Mouse (Mus musculus) liver, embryonic 15.5 days (tissue): ENCODE data around the gene Tpk1. TPM values are rescaled to one million over a fixed set of nuclear protein-coding genes. Genes with fewer than 3 reads are reported as not detected.

Experiments used
- ATAC-seq: fragments of 200-750 bp; cut with Nextera tagmentation; 2 replicates; pipeline ENCODE4 v1.8.0; 2017; ENCODE audit warnings: moderate number of reproducible peaks, mild to moderate bottlenecking, moderate library complexity; ENCODE audit not compliant: insufficient read depth
- H3K27ac ChIP-seq: fragments of 300-500 bp; sonication (generic); replicated peaks from 2 replicates; pipeline ENCODE4 v1.5.1; 2015; ENCODE audit warnings: mild to moderate bottlenecking, inconsistent platforms
- H3K27me3 ChIP-seq: fragments of 300-500 bp; sonication (generic); 2 replicates; pipeline ENCODE4 v1.6.1; 2015; ENCODE audit warnings: mild to moderate bottlenecking, inconsistent platforms
- H3K36me3 ChIP-seq: fragments of 300-500 bp; sonication (generic); replicated peaks from 2 replicates; pipeline ENCODE4 v1.6.1; 2015; ENCODE audit warnings: moderate library complexity, mild to moderate bottlenecking, inconsistent platforms
- H3K4me1 ChIP-seq: fragments of 300-500 bp; sonication (generic); replicated peaks from 2 replicates; pipeline ENCODE4 v1.6.1; 2015; ENCODE audit warnings: inconsistent platforms
- H3K4me2 ChIP-seq: fragments of 300-500 bp; sonication (generic); 2 replicates; pipeline ENCODE4 v1.6.1; 2015; ENCODE audit warnings: moderate library complexity, mild to moderate bottlenecking, inconsistent platforms
- H3K4me3 ChIP-seq: fragments of 300-500 bp; sonication (generic); replicated peaks from 2 replicates; pipeline ENCODE4 v1.5.1; 2015; ENCODE audit warnings: mild to moderate bottlenecking, inconsistent platforms
- H3K9ac ChIP-seq: fragments of 300-500 bp; sonication (generic); 2 replicates; pipeline ENCODE4 v1.6.1; 2015; ENCODE audit warnings: moderate library complexity, mild to moderate bottlenecking, inconsistent platforms
- H3K9me3 ChIP-seq: fragments of 300-500 bp; sonication (generic); replicated peaks from 2 replicates; pipeline ENCODE4 v1.6.1; 2016; ENCODE audit warnings: inconsistent platforms
- WGBS: fragments of 180-500 bp; shearing (Covaris S2); methylation state at CpG from one replicate; pipeline ENCODE4 v1.1.7; 2015; ENCODE audit warnings: mixed read lengths; ENCODE audit not compliant: insufficient replicate concordance; 5-methylcytosine and 5-hydroxymethylcytosine counted together
- polyA plus RNA-seq: library from polyadenylated mRNA; unstranded; fragments of >200 nt; fragmentation: Nextera tagmentation; extraction: Ambion mirVana; gene quantifications from 2 replicates; pipeline ENCODE4 v1.2.1, GENCODE M21; 2015

Gene Tpk1
- polyA plus RNA-seq, 1 experiment from 2014 or later = 7.2 TPM

DNA sequence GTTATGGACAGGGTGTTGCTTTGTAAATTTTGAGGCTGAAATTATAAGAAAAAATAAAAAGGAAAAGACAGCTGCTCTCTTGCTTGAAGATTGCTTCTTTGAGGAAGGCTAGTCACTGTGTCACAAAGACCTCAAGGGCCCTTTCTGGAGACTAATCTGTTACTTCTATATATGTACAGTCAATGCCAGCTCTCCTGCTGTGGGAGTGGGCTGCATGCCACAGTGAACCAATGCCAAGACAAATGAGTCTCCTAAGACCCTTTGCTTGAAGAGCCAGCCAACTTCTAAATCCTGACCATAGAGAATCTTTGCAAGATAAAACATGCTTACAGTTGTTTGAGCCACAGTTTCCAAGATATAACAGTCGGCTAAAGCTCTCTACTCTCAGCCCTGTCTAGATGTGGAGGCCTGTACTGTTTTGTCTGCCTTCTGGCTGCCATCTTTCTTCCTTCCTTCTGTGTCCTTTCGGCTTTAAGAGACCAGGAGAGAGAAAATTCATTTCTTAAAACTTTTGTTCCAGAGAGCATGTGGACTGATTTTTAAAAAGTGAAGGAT, 230.0 kb downstream of the Tpk1 start:
- Histone ChIP-seq H3K36me3 (no peaks in the 10 kb centered on the region), H3K27me3 (no peaks in the 10 kb centered on the region), H3K4me2 (no peak overlapping the region), H3K9ac (no peak overlapping the region), H3K4me1 (no peaks in the 10 kb centered on the region), H3K9me3 (no peaks in the 10 kb centered on the region), H3K4me3 (no peak overlapping the region), H3K27ac (no peak overlapping the region)
- WGBS = 69% methylated on average over 2 of the region's 2 CpGs
- no peak for ATAC-seq

DNA sequence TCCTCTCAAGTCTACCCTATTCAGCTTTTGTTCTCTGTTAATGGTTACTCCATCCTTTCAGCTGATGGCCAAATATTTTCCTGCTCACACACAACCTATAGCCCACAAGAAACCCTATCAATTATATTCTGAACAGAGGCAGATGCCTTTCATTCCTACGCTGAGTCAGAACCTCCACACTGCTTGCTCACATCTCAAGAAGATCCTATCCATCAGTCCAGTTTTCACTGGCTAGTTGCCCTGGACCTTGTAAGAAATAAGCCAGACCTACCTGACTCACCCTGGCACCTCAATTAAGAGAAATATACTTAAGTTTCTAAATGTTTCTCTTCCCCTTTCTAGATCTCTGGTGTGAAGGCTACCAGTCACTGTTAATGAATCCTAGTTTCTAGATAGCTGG, 231.7 kb downstream of the Tpk1 start:
- Histone ChIP-seq H3K9ac (no peak overlapping the region), H3K9me3 (no peaks in the 10 kb centered on the region), H3K36me3 (no peaks in the 10 kb centered on the region), H3K4me2 (no peak overlapping the region), H3K4me1 (no peaks in the 10 kb centered on the region), H3K27ac (no peak overlapping the region), H3K27me3 (no peaks in the 10 kb centered on the region), H3K4me3 (no peak overlapping the region)
- 63% methylated on average over 1 of the region's 1 CpGs for WGBS
- no peak for ATAC-seq

DNA sequence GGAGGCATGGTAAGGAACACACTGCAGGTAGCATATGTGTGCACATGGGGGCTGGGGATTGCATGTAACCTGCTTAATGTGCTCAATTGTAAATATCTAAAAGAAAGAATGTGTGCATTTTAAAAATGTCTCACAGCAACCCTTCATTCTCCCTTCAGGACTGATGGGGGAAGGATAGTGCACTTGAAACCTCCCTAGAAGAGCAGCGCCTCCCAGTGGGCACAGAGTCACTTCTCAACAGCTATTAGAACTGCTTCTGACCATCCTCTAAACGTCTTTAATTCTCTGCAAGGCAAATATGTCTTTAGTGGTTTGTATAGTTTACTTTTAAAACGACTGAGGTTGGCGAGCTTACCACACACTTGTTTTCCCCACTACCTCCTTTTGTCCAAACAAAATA, 241.1 kb downstream of the Tpk1 start:
- 24% methylated on average over 4 of the region's 4 CpGs for WGBS
- ATAC-seq = no peak
- H3K4me3 ChIP-seq = no peak overlapping the region
- H3K27me3 ChIP-seq = no peaks in the 10 kb centered on the region
- no peaks in the 10 kb centered on the region for H3K36me3 ChIP-seq
- H3K9me3 ChIP-seq = no peaks in the 10 kb centered on the region
- no peaks in the 10 kb centered on the region for H3K4me1 ChIP-seq
- H3K27ac ChIP-seq = no peak overlapping the region
- H3K9ac ChIP-seq = no peak overlapping the region
- H3K4me2 ChIP-seq = no peak overlapping the region

DNA sequence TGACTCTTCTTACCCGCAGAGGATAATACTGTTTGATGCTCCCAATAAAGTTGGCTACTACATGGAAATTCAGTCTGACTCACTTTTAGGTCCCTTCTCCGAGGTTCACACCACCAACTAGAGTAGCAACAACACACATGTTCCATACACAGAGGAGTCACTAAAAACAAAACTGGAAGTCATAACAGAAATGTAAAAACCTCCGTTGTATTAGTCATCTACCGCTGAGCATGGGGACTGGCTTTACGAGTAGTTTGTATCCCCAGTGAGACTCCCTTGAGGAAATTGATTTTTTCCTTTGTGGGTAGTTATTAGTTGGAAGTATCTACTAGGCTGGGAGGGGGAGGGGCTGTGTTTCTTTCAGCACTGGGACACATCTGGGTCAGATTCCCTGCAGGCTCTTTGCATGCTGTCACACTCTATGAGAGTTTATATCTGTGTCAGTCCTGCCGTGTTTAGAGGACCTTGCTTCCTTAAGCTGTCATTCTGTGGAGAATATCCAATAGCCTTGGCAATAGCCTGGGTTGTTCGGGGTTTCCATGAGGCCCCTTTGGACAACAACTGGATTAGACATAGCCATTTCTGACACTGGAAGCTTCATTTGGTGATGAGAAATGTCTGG, 245.6 kb downstream of the Tpk1 start:
- no peak overlapping the region for H3K27ac ChIP-seq
- no peaks in the 10 kb centered on the region for H3K36me3 ChIP-seq
- H3K9me3 ChIP-seq = no peaks in the 10 kb centered on the region
- H3K4me3 ChIP-seq = no peak overlapping the region
- H3K4me1 ChIP-seq = no peaks in the 10 kb centered on the region
- ATAC-seq = no peak
- H3K4me2 ChIP-seq = no peak overlapping the region
- H3K27me3 ChIP-seq = no peaks in the 10 kb centered on the region
- H3K9ac ChIP-seq = no peak overlapping the region
- WGBS = 69% methylated on average over 7 of the region's 7 CpGs

DNA sequence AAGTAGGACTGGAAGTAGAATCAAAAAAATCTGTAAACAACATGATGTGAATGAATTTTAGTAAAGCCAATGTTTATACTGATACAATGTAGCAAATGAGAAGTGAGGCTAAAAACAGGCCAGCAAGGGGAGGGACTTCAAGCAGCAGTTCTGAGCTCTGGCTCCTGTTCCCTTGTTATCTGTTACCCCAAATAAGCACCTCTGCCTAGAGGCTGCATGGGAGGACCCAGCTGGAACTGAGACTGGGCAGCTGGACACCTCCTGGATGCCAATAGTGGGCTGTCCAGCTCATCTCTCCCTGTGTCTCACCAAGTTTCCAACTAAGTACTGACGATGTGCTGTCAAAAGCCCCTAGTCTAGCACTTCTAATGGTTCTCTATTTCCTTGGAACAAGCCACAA, 257.1 kb downstream of the Tpk1 start:
- Histone ChIP-seq H3K9ac (no peak overlapping the region), H3K27ac (no peak overlapping the region), H3K4me1 (no peaks in the 10 kb centered on the region), H3K4me2 (no peak overlapping the region), H3K36me3 (no peaks in the 10 kb centered on the region), H3K9me3 (no peaks in the 10 kb centered on the region), H3K27me3 (no peaks in the 10 kb centered on the region), H3K4me3 (no peak overlapping the region)
- ATAC-seq = no peak
- 51% methylated on average over 1 of the region's 1 CpGs for WGBS

DNA sequence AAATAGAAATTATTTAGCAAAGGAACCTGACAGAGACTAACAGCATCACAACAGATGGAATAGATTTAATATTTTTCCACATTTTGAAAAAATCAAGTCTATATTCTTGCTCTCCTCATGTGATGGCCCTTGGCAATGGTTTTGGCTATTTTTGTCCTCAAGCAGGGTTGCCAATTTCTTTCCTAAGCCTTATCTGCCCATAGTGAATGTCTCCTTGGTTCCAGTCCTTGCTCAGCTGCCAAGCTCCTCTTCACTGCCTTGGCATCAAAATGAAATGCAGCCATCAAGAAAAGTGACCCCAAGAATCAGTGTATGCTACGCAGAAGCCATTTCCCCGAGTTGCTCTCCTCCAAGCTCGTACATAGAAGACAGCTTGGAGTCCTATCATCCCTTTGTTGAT, 263.0 kb downstream of the Tpk1 start:
- no peak for ATAC-seq
- no peaks in the 10 kb centered on the region for H3K27me3 ChIP-seq
- H3K9me3 ChIP-seq = no peaks in the 10 kb centered on the region
- no peak overlapping the region for H3K9ac ChIP-seq
- H3K4me1 ChIP-seq = no peaks in the 10 kb centered on the region
- no peaks in the 10 kb centered on the region for H3K36me3 ChIP-seq
- H3K4me2 ChIP-seq = no peak overlapping the region
- 57% methylated on average over 3 of the region's 3 CpGs for WGBS
- H3K27ac ChIP-seq = no peak overlapping the region
- no peak overlapping the region for H3K4me3 ChIP-seq

DNA sequence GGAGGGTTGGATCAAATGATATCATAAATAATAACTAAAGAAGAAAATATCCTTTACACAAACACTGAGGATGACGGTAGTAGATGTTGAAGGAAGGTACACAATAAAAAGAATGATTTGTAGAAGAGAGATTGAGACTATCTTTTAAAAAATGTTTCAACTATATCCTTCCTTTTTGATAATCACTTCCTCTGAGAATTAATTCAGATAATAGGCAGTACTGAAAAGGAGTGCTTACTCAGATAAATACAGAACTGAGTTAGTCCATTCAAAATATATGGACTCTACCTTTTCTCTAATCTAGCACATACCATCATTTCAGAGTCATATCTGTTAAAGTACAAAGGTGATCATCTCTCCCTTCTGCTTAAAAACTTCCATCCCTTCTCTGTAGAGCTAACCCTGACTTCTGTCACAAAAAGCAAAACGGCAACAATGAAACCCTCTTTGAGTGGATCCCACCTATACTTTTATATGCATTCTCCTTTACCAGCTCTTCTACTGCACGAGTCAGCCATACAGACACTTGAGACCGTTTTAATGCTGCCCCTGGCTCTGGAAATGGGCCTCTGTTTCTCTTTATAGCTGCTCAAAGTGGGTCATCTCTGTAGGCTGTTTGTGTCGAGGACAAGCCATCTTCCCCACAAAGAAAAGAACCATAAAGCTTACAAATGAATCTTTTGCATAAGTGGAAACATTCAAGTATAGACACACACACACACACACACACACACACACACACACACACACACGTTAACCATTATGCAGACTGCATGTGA, 263.7 kb downstream of the Tpk1 start:
- Histone ChIP-seq H3K9me3 (no peaks in the 10 kb centered on the region), H3K36me3 (no peaks in the 10 kb centered on the region), H3K4me3 (no peak overlapping the region), H3K9ac (no peak overlapping the region), H3K27me3 (no peaks in the 10 kb centered on the region), H3K4me2 (no peak overlapping the region), H3K27ac (no peak overlapping the region), H3K4me1 (no peaks in the 10 kb centered on the region)
- ATAC-seq = no peak
- WGBS = 56% methylated on average over 6 of the region's 6 CpGs

DNA sequence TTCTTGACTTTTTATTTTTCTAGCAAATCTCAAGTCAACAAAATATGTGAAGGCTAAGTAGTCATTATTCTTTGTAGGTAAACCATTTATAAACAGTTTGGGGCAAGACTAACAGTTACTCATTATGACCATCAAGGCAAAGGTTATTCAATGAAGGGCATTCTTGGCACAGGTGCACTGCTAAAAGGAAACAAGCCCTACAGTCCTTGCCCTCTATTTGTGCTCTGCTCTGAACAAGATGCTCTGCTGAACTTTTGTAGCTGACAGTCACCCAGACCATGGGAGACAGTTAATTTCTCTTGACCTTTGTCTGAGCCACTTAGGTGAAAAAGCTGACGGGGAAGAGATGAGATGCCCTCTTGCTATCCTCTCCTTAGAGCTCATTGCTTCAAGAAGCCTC, 269.7 kb downstream of the Tpk1 start:
- Histone ChIP-seq H3K36me3 (no peaks in the 10 kb centered on the region), H3K9me3 (no peaks in the 10 kb centered on the region), H3K4me2 (no peak overlapping the region), H3K27me3 (no peaks in the 10 kb centered on the region), H3K4me1 (no peaks in the 10 kb centered on the region), H3K27ac (no peak overlapping the region), H3K4me3 (no peak overlapping the region), H3K9ac (no peak overlapping the region)
- ATAC-seq = no peak
- 68% methylated on average over 1 of the region's 1 CpGs for WGBS

DNA sequence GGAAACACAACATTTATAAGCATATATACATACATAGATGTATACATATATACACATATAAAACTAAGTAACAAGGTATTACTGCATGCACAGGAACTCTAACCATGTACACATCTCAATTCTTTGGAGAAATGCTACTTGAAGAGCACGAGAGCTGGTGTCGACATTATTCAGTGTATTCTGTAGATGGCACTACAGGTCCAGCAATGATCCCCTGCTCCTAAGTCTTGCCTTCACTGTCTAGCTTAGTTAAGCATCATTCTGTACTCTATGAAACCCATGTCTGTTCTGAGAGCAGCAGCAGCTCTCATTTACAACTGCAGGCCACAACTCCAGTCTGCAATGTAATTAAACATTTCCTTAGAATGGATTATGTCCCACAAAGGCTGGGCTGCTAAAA, 270.5 kb downstream of the Tpk1 start:
- no peak overlapping the region for H3K4me3 ChIP-seq
- ATAC-seq = no peak
- no peaks in the 10 kb centered on the region for H3K4me1 ChIP-seq
- no peaks in the 10 kb centered on the region for H3K27me3 ChIP-seq
- 63% methylated on average over 2 of the region's 2 CpGs for WGBS
- H3K4me2 ChIP-seq = no peak overlapping the region
- H3K9me3 ChIP-seq = no peaks in the 10 kb centered on the region
- H3K36me3 ChIP-seq = no peaks in the 10 kb centered on the region
- H3K27ac ChIP-seq = no peak overlapping the region
- H3K9ac ChIP-seq = no peak overlapping the region

DNA sequence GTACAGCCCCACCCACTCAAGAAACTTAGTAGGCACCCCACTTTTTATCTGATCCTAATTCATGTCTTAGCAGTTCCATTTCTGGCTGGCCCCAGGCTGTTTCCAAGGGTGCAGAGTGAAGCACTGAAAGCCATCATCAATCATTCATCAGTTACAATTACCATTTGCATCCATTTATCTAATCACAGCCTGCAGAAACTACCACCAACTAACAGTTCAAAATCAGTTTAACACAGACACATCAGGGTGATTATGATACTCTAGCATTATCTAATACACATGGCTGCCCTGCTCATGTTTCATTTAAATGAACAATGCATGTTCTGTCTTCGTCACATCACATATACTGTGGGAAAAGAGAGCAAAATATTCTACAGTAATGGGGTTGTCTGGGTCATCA, 274.7 kb downstream of the Tpk1 start:
- Histone ChIP-seq H3K4me1 (no peaks in the 10 kb centered on the region), H3K9me3 (no peaks in the 10 kb centered on the region), H3K4me2 (no peak overlapping the region), H3K36me3 (no peaks in the 10 kb centered on the region), H3K9ac (no peak overlapping the region), H3K27me3 (no peaks in the 10 kb centered on the region), H3K4me3 (no peak overlapping the region), H3K27ac (no peak overlapping the region)
- ATAC-seq = no peak
- WGBS = 56% methylated on average over 1 of the region's 1 CpGs

DNA sequence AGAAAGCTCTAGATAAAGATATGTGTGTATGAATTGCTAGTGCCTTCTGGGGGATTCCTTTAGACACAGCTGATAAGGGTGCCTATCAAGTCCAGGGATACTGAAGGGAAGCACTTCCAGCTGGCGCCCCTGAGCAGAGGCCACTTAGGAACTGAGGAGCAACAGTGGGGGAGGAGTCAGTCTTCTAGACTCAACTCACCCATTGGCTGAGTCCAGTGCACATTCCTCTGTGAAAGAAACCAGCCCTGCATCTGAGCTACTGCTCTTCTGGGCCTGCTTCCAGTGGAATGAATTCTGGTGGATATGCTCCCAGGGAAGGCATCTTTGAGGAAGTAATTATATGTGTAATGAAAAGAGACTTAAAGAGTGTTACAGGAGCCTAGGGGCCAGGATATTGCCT, 278.8 kb downstream of the Tpk1 start:
- Histone ChIP-seq H3K9ac (no peak overlapping the region), H3K9me3 (no peaks in the 10 kb centered on the region)

More for the DNA sequence above, 278.8 kb downstream of the Tpk1 start:
- Histone ChIP-seq H3K36me3 (no peaks in the 10 kb centered on the region), H3K4me2 (no peak overlapping the region), H3K27ac (no peak overlapping the region), H3K27me3 (no peaks in the 10 kb centered on the region), H3K4me1 (no peaks in the 10 kb centered on the region), H3K4me3 (no peak overlapping the region)
- ATAC-seq = no peak
- WGBS = 46% methylated on average over 1 of the region's 1 CpGs
